Mouse (Mus musculus): ENCODE results near the gene Slc24a4.

DNA sequence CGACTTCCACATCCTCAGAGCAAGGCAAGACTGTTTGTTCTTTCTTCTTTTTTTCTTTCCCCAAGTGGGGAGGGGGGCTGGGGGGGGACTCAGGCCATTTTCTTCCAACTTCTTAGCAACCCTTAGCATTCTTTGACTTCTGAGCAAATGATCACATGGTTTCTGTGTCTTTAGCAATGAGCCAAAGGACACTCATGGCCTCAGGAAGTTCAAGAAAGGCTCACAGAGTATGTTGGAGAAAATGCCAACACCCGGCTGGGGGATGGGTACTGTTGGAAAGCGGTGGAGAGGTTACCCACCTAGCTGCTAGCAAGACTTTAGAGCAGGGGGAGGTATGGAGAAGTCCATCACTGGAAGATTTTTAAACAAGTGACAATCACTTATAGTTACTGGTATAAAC, 15.1 kb upstream of the Slc24a4 start:
- TF ChIP-seq EP300 (IDR thresholded peaks at IDR 0.05; ENCODE audit: low read length) (no peak), CHD2 (IDR thresholded peaks at IDR 0.05; ENCODE audit: low read length) (no peak), CTCF (conservative IDR thresholded peaks at IDR 0.05 in 1 of 2, IDR thresholded peaks at IDR 0.05 in 1 of 2; ENCODE audit: low read depth in 2 of 2, low read length in 2 of 2) (no peak), MYC (IDR thresholded peaks at IDR 0.05; ENCODE audit: low read depth, low read length) (no peak), BHLHE40 (IDR thresholded peaks at IDR 0.05; ENCODE audit: low read depth, low read length) (no peak), ZKSCAN1 (IDR thresholded peaks at IDR 0.05; ENCODE audit: borderline replicate concordance, low read depth, low read length) (no peak), HCFC1 (IDR thresholded peaks at IDR 0.05; ENCODE audit: low read depth, low read length) (no peak), MAFK (IDR thresholded peaks at IDR 0.05; ENCODE audit: insufficient replicate concordance, low read length) (no peak), JUND (conservative IDR thresholded peaks at IDR 0.05; ENCODE audit: low read depth, low read length) (no peak), KAT2A (IDR thresholded peaks at IDR 0.05; ENCODE audit: insufficient replicate concordance, low read length) (no peak), RCOR1 (conservative IDR thresholded peaks at IDR 0.05; ENCODE audit: low read depth, low read length) (no peak)
